Mouse (Mus musculus): ENCODE results near the gene Drd2. TPM values are rescaled to one million over a fixed set of nuclear protein-coding genes. Genes with fewer than 3 reads are reported as not detected.

Drd2 gene
- polyA plus RNA-seq, 1 experiment from 2014 or later = not detected

- no peak overlapping the region for H3K9ac ChIP-seq
- 33% methylated on average over 11 of the region's 11 CpGs for WGBS
- no peaks in the 10 kb centered on the region for H3K36me3 ChIP-seq
- no peak overlapping the region for H3K4me2 ChIP-seq (replicated peaks)
- no peak for ATAC-seq (ENCODE audit: insufficient number of reproducible peaks, insufficient read depth, low FRiP score, low TSS enrichment)
- H3K27ac ChIP-seq = no peak overlapping the region
- H3K4me1 ChIP-seq = 0 out of 2 replicates have a peak, but pooled peaks cover 4% of the 10 kb centered on the region
- no peaks in the 10 kb centered on the region for H3K27me3 ChIP-seq
- no peaks in the 10 kb centered on the region for H3K9me3 ChIP-seq
- H3K4me3 ChIP-seq = no peak overlapping the region
These were observed 45.7 kb downstream of the Drd2 start for GRCm38 (mm10) chr9:49386119-49386518.

- H3K4me1 ChIP-seq = no peaks in the 10 kb centered on the region
- H3K27ac ChIP-seq = no peak overlapping the region
- no peak for ATAC-seq (ENCODE audit: insufficient number of reproducible peaks, insufficient read depth, low FRiP score, low TSS enrichment)
- no peak overlapping the region for H3K4me2 ChIP-seq (replicated peaks)
- H3K9me3 ChIP-seq = no peaks in the 10 kb centered on the region
- no peak overlapping the region for H3K9ac ChIP-seq
- no peaks in the 10 kb centered on the region for H3K27me3 ChIP-seq
- no peak overlapping the region for H3K4me3 ChIP-seq
- H3K36me3 ChIP-seq = no peaks in the 10 kb centered on the region
- 50% methylated on average over 2 of the region's 2 CpGs for WGBS
These were observed 51.8 kb downstream of the Drd2 start for GRCm38 (mm10) chr9:49392242-49392641.

GRCm38 (mm10) chr9:49396006-49396405 is 55.6 kb downstream of the Drd2 start:
- H3K27me3 ChIP-seq = no peaks in the 10 kb centered on the region
- no peak overlapping the region for H3K9ac ChIP-seq
- ATAC-seq (ENCODE audit: insufficient number of reproducible peaks, insufficient read depth, low FRiP score, low TSS enrichment) = no peak
- no peaks in the 10 kb centered on the region for H3K4me1 ChIP-seq
- H3K4me2 ChIP-seq (replicated peaks) = no peak overlapping the region
- no peaks in the 10 kb centered on the region for H3K36me3 ChIP-seq
- H3K4me3 ChIP-seq = no peak overlapping the region
- H3K27ac ChIP-seq = no peak overlapping the region
- no peaks in the 10 kb centered on the region for H3K9me3 ChIP-seq

GRCm38 (mm10) chr9:49403711-49404110 is 63.3 kb downstream of the Drd2 start:
- Histone ChIP-seq H3K27ac (no peak overlapping the region), H3K4me1 (no peaks in the 10 kb centered on the region), H3K27me3 (no peaks in the 10 kb centered on the region), H3K9me3 (no peaks in the 10 kb centered on the region), H3K9ac (no peak overlapping the region), H3K4me3 (no peak overlapping the region), H3K4me2 (replicated peaks) (no peak overlapping the region), H3K36me3 (no peaks in the 10 kb centered on the region)
- no peak for ATAC-seq (ENCODE audit: insufficient number of reproducible peaks, insufficient read depth, low FRiP score, low TSS enrichment)
- WGBS = 65% methylated on average over 2 of the region's 2 CpGs

GRCm38 (mm10) chr9:49407028-49407427 is 66.6 kb downstream of the Drd2 start:
- Histone ChIP-seq H3K9me3 (no peaks in the 10 kb centered on the region), H3K4me1 (no peaks in the 10 kb centered on the region), H3K4me3 (no peak overlapping the region), H3K27me3 (no peaks in the 10 kb centered on the region), H3K27ac (no peak overlapping the region), H3K4me2 (replicated peaks) (no peak overlapping the region), H3K36me3 (no peaks in the 10 kb centered on the region), H3K9ac (no peak overlapping the region)
- ATAC-seq (ENCODE audit: insufficient number of reproducible peaks, insufficient read depth, low FRiP score, low TSS enrichment) = no peak
- WGBS = 90% methylated on average over 5 of the region's 5 CpGs

- no peaks in the 10 kb centered on the region for H3K27me3 ChIP-seq
- no peak overlapping the region for H3K27ac ChIP-seq
- no peaks in the 10 kb centered on the region for H3K9me3 ChIP-seq
- no peak overlapping the region for H3K9ac ChIP-seq
- H3K4me1 ChIP-seq = no peaks in the 10 kb centered on the region
- WGBS = 74% methylated on average over 5 of the region's 5 CpGs
- no peak for ATAC-seq (ENCODE audit: insufficient number of reproducible peaks, insufficient read depth, low FRiP score, low TSS enrichment)
- H3K4me3 ChIP-seq = no peak overlapping the region
- H3K4me2 ChIP-seq (replicated peaks) = no peak overlapping the region
- H3K36me3 ChIP-seq = no peaks in the 10 kb centered on the region
These were observed 70.2 kb downstream of the Drd2 start for GRCm38 (mm10) chr9:49410621-49411020.

GRCm38 (mm10) chr9:49423866-49424265 is 83.4 kb downstream of the Drd2 start:
- no peaks in the 10 kb centered on the region for H3K27me3 ChIP-seq
- no peak overlapping the region for H3K4me2 ChIP-seq (replicated peaks)
- no peaks in the 10 kb centered on the region for H3K36me3 ChIP-seq
- H3K4me3 ChIP-seq = no peak overlapping the region
- H3K9me3 ChIP-seq = no peaks in the 10 kb centered on the region
- no peaks in the 10 kb centered on the region for H3K4me1 ChIP-seq
- ATAC-seq (ENCODE audit: insufficient number of reproducible peaks, insufficient read depth, low FRiP score, low TSS enrichment) = no peak
- no peak overlapping the region for H3K9ac ChIP-seq
- WGBS = 92% methylated on average over 5 of the region's 5 CpGs
- no peak overlapping the region for H3K27ac ChIP-seq

- H3K36me3 ChIP-seq = no peaks in the 10 kb centered on the region
- H3K27me3 ChIP-seq = no peaks in the 10 kb centered on the region
- H3K4me1 ChIP-seq = no peaks in the 10 kb centered on the region
- ATAC-seq (ENCODE audit: insufficient number of reproducible peaks, insufficient read depth, low FRiP score, low TSS enrichment) = no peak
- no peaks in the 10 kb centered on the region for H3K9me3 ChIP-seq
- no peak overlapping the region for H3K27ac ChIP-seq
- no peak overlapping the region for H3K4me2 ChIP-seq (replicated peaks)
- no peak overlapping the region for H3K9ac ChIP-seq
- WGBS = 64% methylated on average over 1 of the region's 1 CpGs
- no peak overlapping the region for H3K4me3 ChIP-seq
These were observed 85.2 kb downstream of the Drd2 start for GRCm38 (mm10) chr9:49425585-49425984.

- H3K4me2 ChIP-seq (replicated peaks) = no peak within 1 kb of the TSS
- H3K9me3 ChIP-seq = no peaks in the 10 kb centered on the region
- H3K27me3 ChIP-seq = no peaks in the 10 kb centered on the region
- no peak for ATAC-seq (ENCODE audit: insufficient number of reproducible peaks, insufficient read depth, low FRiP score, low TSS enrichment)
- H3K4me1 ChIP-seq = no peaks in the 10 kb centered on the region
- H3K9ac ChIP-seq = no peak within 1 kb of the TSS
- no peak within 1 kb of the TSS for H3K4me3 ChIP-seq
- H3K27ac ChIP-seq = no peak within 1 kb of the TSS
- 71% methylated on average over 7 of the region's 7 CpGs for WGBS
- no peaks in the 10 kb centered on the region for H3K36me3 ChIP-seq
These were observed 86.5 kb downstream of the Drd2 start, which contains the start of gene Ankk1 for GRCm38 (mm10) chr9:49426921-49427320. Ankk1 (minus strand) TSS chr9:49427021.

- no peak for ATAC-seq (ENCODE audit: insufficient number of reproducible peaks, insufficient read depth, low FRiP score, low TSS enrichment)
- Histone ChIP-seq H3K27me3 (no peaks in the 10 kb centered on the region), H3K36me3 (no peaks in the 10 kb centered on the region), H3K4me1 (no peaks in the 10 kb centered on the region), H3K4me3 (no peak overlapping the region), H3K4me2 (replicated peaks) (no peak overlapping the region), H3K9me3 (no peaks in the 10 kb centered on the region), H3K27ac (no peak overlapping the region), H3K9ac (no peak overlapping the region)
- WGBS = 61% methylated on average over 5 of the region's 5 CpGs
These were observed 87.1 kb downstream of the Drd2 start for GRCm38 (mm10) chr9:49427478-49427877.

- no peaks in the 10 kb centered on the region for H3K36me3 ChIP-seq
- no peak for ATAC-seq (ENCODE audit: insufficient number of reproducible peaks, insufficient read depth, low FRiP score, low TSS enrichment)
- no peak overlapping the region for H3K9ac ChIP-seq
- H3K4me3 ChIP-seq = no peak overlapping the region
- H3K27me3 ChIP-seq = no peaks in the 10 kb centered on the region
- H3K9me3 ChIP-seq = no peaks in the 10 kb centered on the region
- H3K27ac ChIP-seq = no peak overlapping the region
- 69% methylated on average over 3 of the region's 3 CpGs for WGBS
- H3K4me1 ChIP-seq = no peaks in the 10 kb centered on the region
- no peak overlapping the region for H3K4me2 ChIP-seq (replicated peaks)
These were observed 102.2 kb downstream of the Drd2 start for GRCm38 (mm10) chr9:49442621-49443020.

- H3K4me1 ChIP-seq = no peaks in the 10 kb centered on the region
- 80% methylated on average over 3 of the region's 3 CpGs for WGBS
These were observed 110.1 kb downstream of the Drd2 start for GRCm38 (mm10) chr9:49450491-49450890.

GRCm38 (mm10) chr9:49452396-49452795 is 112.0 kb downstream of the Drd2 start:
- WGBS = 88% methylated on average over 1 of the region's 1 CpGs

More at GRCm38 (mm10) chr9:49450491-49450890, 110.1 kb downstream of the Drd2 start:
- Histone ChIP-seq H3K4me2 (replicated peaks) (no peak overlapping the region), H3K27ac (no peak overlapping the region), H3K9me3 (no peaks in the 10 kb centered on the region), H3K4me3 (no peak overlapping the region), H3K27me3 (no peaks in the 10 kb centered on the region), H3K36me3 (no peaks in the 10 kb centered on the region), H3K9ac (no peak overlapping the region)
- ATAC-seq (ENCODE audit: insufficient number of reproducible peaks, insufficient read depth, low FRiP score, low TSS enrichment) = no peak

More at GRCm38 (mm10) chr9:49452396-49452795, 112.0 kb downstream of the Drd2 start:
- Histone ChIP-seq H3K27me3 (no peaks in the 10 kb centered on the region), H3K4me2 (replicated peaks) (no peak overlapping the region), H3K27ac (no peak overlapping the region), H3K9ac (no peak overlapping the region), H3K4me1 (no peaks in the 10 kb centered on the region), H3K36me3 (no peaks in the 10 kb centered on the region), H3K9me3 (no peaks in the 10 kb centered on the region), H3K4me3 (no peak overlapping the region)
- ATAC-seq (ENCODE audit: insufficient number of reproducible peaks, insufficient read depth, low FRiP score, low TSS enrichment) = no peak

All from embryonic facial prominence, embryonic 12.5 days (tissue).